ENCODE assay signal across 13 mouse cellular contexts in genomic region chr19:5401073-5401472, GRCm38 (mm10). TPM values are rescaled to one million over a fixed set of nuclear protein-coding genes. Genes with fewer than 3 reads are reported as not detected.
"Had no signal": no experiment of that assay in that cellular context is flagged by ENCODE, and none has a peak within 500 bp of the region (broad histone marks: within the 10 kb centered on the region; RNA-seq: fewer than 3 reads in every experiment).

No protein-coding gene starts in this region.

RNA-seq across cellular contexts. Expression of gene Tsga10ip, which starts 1.3 kb away (rescaled TPM):
- total RNA-seq: layer of hippocampus, postnatal 25 days; left cerebral cortex, adult 18-20 months; left cerebral cortex, postnatal 25 days; monocyte, adult 5-6 weeks had no signal
- polyA plus RNA-seq: limb, embryonic 11.5 days; limb, embryonic 15.5 days; liver, embryonic 12.5 days; liver, embryonic 15.5 days; midbrain, embryonic 16.5 days; neural tube, embryonic 11.5 days; neural tube, embryonic 15.5 days; stomach, embryonic 14.5 days; urinary bladder, adult 2 months had no signal
